Mouse (Mus musculus) thymus, adult 2 months (tissue): ENCODE measurements around the gene Rab15. TPM values are rescaled to one million over a fixed set of nuclear protein-coding genes. Genes with fewer than 3 reads are reported as not detected.

Experiments used
- DNase-seq: peaks from one replicate; pipeline ENCODE4 v3.0.0; 2021
- H3K27ac ChIP-seq: fragments of 200-500 bp; 2 replicates; pipeline ENCODE4 v1.5.1; 2012; ENCODE audit warnings: low read length, control low read depth; ENCODE audit not compliant: control insufficient read depth, insufficient read depth
- H3K27me3 ChIP-seq: fragments of 200-500 bp; 2 replicates; pipeline ENCODE4 v1.6.1; 2012; ENCODE audit warnings: mild to moderate bottlenecking, low read length, moderate library complexity, mixed read lengths; ENCODE audit not compliant: control insufficient read depth, insufficient read depth
- H3K36me3 ChIP-seq: fragments of 200-500 bp; 2 replicates; pipeline ENCODE4 v1.6.1; 2012; ENCODE audit warnings: mild to moderate bottlenecking, low read length, moderate library complexity; ENCODE audit not compliant: control insufficient read depth, insufficient read depth
- H3K4me1 ChIP-seq: fragments of 200-500 bp; replicated peaks from 2 replicates; pipeline ENCODE4 v1.6.1; 2012; ENCODE audit warnings: low read length; ENCODE audit not compliant: control insufficient read depth, insufficient read depth
- H3K4me3 ChIP-seq: fragments of 200-500 bp; 2 replicates; pipeline ENCODE4 v1.5.1; 2012; ENCODE audit warnings: mild to moderate bottlenecking, low read length, control low read depth, moderate library complexity; ENCODE audit not compliant: control insufficient read depth, insufficient read depth
- CTCF ChIP-seq: fragments of 200-500 bp; IDR thresholded peaks from 2 replicates; pipeline ENCODE4 v1.5.1; 2012; ENCODE audit warnings: mild to moderate bottlenecking, control low read depth, low read length, moderate library complexity, borderline replicate concordance; ENCODE audit not compliant: control insufficient read depth, poor library complexity, insufficient read depth; ENCODE audit errors: extremely low read depth
- POLR2A ChIP-seq: fragments of 200-500 bp; IDR thresholded peaks from 2 replicates; pipeline ENCODE4 v1.6.1; 2012; ENCODE audit warnings: mild to moderate bottlenecking, low read length, control low read depth, moderate library complexity; ENCODE audit not compliant: control insufficient read depth, poor library complexity, insufficient read depth; ENCODE audit errors: extremely low read depth
- WGBS: fragments of 180-500 bp; shearing (Covaris S2); methylation state at CpG from one replicate; pipeline ENCODE4 v1.1.7; 2018; 5-methylcytosine and 5-hydroxymethylcytosine counted together
- polyA plus RNA-seq: library from polyadenylated mRNA; depleted of rRNA; stranded (reverse); fragments of >200 nt; gene quantifications from 2 replicates; pipeline ENCODE4 v1.2.3, GENCODE M21; 2012

The Rab15 gene
- polyA plus RNA-seq, 1 experiment = 21.9 TPM

DNA sequence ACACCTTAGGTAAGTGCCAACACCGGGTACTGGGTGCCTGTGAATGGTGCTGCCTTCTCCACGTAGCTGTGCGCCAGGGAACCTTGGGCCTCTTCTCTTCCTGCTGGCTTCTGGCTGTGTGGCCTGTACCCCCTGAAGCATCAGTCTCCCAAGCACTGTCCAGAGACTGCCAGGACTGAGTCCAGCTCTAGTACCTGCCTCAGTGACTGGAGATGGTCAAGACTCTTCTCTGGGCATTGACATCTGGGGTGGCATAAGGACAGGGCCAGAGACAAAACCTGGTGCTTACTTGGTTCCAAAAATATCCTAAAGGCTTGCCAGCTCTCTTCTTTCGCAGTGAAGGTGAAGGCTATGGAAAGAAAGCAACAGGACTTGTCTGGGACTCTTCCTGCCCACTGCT is 11.7 kb downstream of the Rab15 start:
- TF ChIP-seq POLR2A (no peak), CTCF (no peak)
- Histone ChIP-seq H3K27ac (no peak overlapping the region), H3K36me3 (no peaks in the 10 kb centered on the region), H3K27me3 (no peaks in the 10 kb centered on the region), H3K4me3 (no peak overlapping the region), H3K4me1 (no peaks in the 10 kb centered on the region)
- 98% methylated on average over 4 of the region's 4 CpGs for WGBS
- no peak for DNase-seq

DNA sequence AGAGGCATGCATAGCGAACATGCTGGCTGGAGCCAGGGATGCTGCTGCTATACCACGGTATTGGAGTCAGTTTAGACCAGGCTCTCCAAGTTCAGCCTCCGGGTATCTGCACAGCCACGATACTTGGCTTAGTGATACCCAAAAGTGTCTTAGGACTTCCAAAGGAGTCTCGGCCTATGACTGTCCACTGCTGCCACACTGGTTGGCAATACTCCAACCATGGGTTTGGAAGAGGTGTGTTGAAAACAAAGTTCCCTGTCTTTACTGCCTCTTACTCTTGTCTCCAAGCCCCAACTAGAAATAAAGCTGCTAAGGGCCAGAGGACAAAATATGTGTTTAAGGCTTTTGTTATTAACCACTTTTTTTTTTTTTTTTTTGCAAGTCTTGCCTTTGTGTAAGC is 12.2 kb downstream of the Rab15 start:
- no peaks in the 10 kb centered on the region for H3K4me1 ChIP-seq
- no peak overlapping the region for H3K27ac ChIP-seq
- no peak for DNase-seq
- no peaks in the 10 kb centered on the region for H3K27me3 ChIP-seq
- H3K36me3 ChIP-seq = no peaks in the 10 kb centered on the region
- TF ChIP-seq POLR2A (no peak), CTCF (no peak)
- no peak overlapping the region for H3K4me3 ChIP-seq
- 98% methylated on average over 5 of the region's 5 CpGs for WGBS

DNA sequence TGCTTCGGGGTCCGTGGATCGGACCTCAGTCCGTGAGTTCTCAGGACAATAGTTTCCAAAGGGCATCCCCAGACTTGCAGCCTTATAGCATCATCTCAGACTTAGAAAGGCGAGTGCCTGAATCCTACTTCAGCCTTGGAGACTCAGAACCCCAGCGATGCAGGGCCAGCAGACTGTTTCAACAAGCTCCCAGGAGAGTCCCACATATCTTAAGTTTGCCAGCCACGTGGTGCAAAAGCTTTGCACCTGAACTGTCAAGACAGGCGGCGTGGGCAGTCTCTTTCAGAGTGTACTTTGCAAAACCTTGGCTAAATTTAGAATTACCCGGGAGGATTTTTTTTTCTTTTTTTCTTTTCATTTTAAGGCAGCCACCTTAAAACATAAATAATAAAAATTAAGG is 14.9 kb downstream of the Rab15 start:
- Histone ChIP-seq H3K36me3 (no peaks in the 10 kb centered on the region), H3K4me1 (no peaks in the 10 kb centered on the region), H3K27ac (no peak overlapping the region), H3K4me3 (no peak overlapping the region), H3K27me3 (no peaks in the 10 kb centered on the region)
- no peak for DNase-seq
- WGBS = 85% methylated on average over 10 of the region's 10 CpGs
- TF ChIP-seq POLR2A (no peak), CTCF (no peak)

DNA sequence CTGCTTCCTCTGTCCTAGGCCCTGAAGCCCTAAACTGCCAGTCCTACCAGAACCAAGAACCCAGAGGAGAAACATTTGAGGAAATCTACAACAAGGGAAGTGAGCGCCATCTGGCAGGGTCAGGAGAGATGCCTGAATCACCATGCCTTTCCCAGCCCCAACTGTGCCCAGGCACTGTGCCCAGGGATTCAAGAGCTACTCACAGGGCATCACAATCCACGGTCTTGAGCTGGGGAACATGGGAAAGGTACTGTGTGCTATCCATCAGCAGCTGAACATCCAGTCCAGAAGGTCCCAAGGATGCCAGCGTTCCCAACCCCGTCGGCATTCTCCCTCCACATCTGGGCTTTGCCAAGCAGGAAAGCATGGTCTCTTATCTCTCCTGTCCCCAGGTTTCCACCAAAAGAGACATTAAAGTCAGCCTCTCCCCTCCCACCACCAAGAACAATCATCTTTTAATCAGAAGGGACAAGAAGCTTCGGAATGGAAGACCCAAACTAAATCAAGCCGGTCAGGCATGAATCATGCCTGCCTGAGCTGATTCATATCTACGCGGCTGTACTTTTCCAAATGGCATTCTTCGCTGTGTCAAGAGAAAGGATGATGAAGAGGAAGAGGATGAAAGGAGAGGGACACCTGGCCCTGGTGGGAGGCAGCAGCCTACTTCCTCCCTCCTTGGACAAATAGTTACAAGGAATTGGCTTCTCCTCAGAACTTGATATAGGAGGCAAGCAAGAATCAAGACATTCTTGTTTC is 17.5 kb downstream of the Rab15 start:
- no peaks in the 10 kb centered on the region for H3K27me3 ChIP-seq
- DNase-seq = no peak
- no peak overlapping the region for H3K4me3 ChIP-seq
- H3K36me3 ChIP-seq = no peaks in the 10 kb centered on the region
- 94% methylated on average over 10 of the region's 10 CpGs for WGBS
- H3K27ac ChIP-seq = no peak overlapping the region
- H3K4me1 ChIP-seq = no peaks in the 10 kb centered on the region
- TF ChIP-seq CTCF (no peak), POLR2A (no peak)

DNA sequence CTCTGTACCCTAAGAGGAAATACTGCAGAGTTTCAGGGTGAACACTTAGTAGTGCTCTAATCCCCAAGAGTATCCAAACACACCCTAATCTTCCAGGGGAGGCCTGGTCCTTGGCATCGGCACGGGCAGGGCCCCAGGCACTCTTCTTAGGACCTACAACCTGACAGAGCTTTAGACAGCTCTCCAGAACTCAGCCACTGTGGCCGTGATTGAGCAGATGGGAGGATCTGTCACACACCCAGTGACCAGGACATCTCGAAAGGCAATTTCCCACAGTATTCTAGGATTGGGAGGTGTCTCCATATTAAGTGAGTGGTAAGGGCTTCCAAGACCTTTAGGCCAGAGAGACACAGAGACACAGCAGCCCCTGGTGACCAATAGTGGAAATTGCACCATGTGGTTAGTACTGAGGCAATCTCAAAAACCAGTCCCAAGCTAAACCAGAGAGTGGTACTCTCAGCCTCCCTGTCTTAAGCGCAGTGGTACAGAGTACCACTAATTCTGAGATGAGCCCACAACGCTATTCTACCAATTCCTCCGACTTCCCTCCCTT is 18.9 kb downstream of the Rab15 start:
- H3K4me3 ChIP-seq = no peak overlapping the region
- 62% methylated on average over 7 of the region's 7 CpGs for WGBS
- TF ChIP-seq CTCF (no peak), POLR2A (no peak)
- H3K4me1 ChIP-seq = no peaks in the 10 kb centered on the region
- peak; percentile 49 for DNase-seq
- H3K27ac ChIP-seq = no peak overlapping the region
- no peaks in the 10 kb centered on the region for H3K27me3 ChIP-seq
- no peaks in the 10 kb centered on the region for H3K36me3 ChIP-seq

DNA sequence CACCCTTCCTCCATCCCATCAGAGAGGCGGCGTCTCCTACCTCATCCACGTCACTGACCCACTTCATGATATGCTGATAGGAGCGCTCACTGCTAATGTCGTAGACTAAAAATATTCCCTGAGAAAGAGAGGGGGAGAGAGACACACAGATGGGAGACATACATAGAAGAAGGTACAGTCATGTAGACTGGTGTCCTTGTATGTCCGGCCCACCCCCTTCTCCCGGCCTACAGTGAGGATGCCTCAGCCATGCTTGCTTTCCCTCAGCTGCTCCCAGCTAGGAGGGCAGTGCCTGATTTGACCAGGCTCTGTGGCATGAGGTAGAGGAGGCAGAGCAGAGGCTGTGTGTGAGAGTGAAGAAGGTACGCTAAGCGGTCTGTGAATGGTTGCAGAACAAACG is 19.7 kb downstream of the Rab15 start:
- 96% methylated on average over 10 of the region's 10 CpGs for WGBS
- Histone ChIP-seq H3K36me3 (no peaks in the 10 kb centered on the region), H3K27me3 (no peaks in the 10 kb centered on the region), H3K4me1 (no peaks in the 10 kb centered on the region), H3K4me3 (no peak overlapping the region), H3K27ac (no peak overlapping the region)
- no peak for TF ChIP-seq POLR2A
- no peak for TF ChIP-seq CTCF
- DNase-seq = no peak
